Mouse (Mus musculus): ENCODE data around the gene Ryk.

GRCm38 (mm10) chr9:102865946-102866737 is 31.4 kb downstream of the Ryk start:
- TF ChIP-seq GATA1 (IDR thresholded peaks at IDR 0.05; ENCODE audit: low read length) = no peak
- TF ChIP-seq TAL1 (IDR thresholded peaks at IDR 0.05; ENCODE audit: low read length) = no peak

Data from erythroblast, embryonic 14.5 days (primary cell).